Comparison of ENCODE assay signal across 8 mouse cellular contexts in genomic region chr10:80139439-80139775, GRCm38 (mm10). TPM values are rescaled to one million over a fixed set of nuclear protein-coding genes. Genes with fewer than 3 reads are reported as not detected.
DNase-seq lines count a peak whose midpoint lies in the region; ATAC-seq and TF ChIP-seq lines count a peak whose summit lies in the region.

No protein-coding gene starts in this region.

- H3K4me3 ChIP-seq in lung, adult 2 months (replicated peaks; ENCODE audit: extremely low read depth, low read depth, low read length) = peak overlapping the region; percentile 64
- H3K4me3 ChIP-seq in embryonic facial prominence, embryonic 11.5 days (ENCODE audit: low read depth, low read length) = peak overlapping the region; percentile 76
- H3K4me3 ChIP-seq in intestine, embryonic 14.5 days (ENCODE audit: low read depth, low read length) = peak overlapping the region; percentile 63
- H3K4me3 ChIP-seq in neural tube, embryonic 12.5 days = peak overlapping the region; percentile 84

- H3K9me3 ChIP-seq in embryonic facial prominence, embryonic 11.5 days (replicated peaks; ENCODE audit: control insufficient read depth, low read length) = no peaks in the 10 kb centered on the region
- H3K9me3 ChIP-seq in intestine, embryonic 14.5 days (ENCODE audit: control insufficient read depth, low read length) = no peaks in the 10 kb centered on the region
- no peaks in the 10 kb centered on the region for H3K9me3 ChIP-seq in neural tube, embryonic 12.5 days

- TF ChIP-seq POLR2A in lung, adult 2 months (IDR thresholded peaks at IDR 0.05; ENCODE audit: borderline replicate concordance, extremely low read depth, low read depth, low read length) = no peak

- 0 out of 2 replicates have a peak overlapping the region, but pooled peaks have one; percentile 8 for H3K27ac ChIP-seq in embryonic facial prominence, embryonic 11.5 days (replicated peaks; ENCODE audit: low read depth, low read length)
- H3K27ac ChIP-seq in intestine, embryonic 14.5 days (ENCODE audit: low read depth) = peak overlapping the region; percentile 69; the same call in 1 of the 2 replicates
- peak overlapping the region; percentile 90 for H3K27ac ChIP-seq in neural tube, embryonic 12.5 days

- under 1% methylated on average over 10 of the region's 10 CpGs for WGBS in lung, adult 2 months
- 0% methylated on average over 10 of the region's 10 CpGs for WGBS in embryonic facial prominence, embryonic 11.5 days
- under 1% methylated on average over 9 of the region's 10 CpGs for WGBS in intestine, embryonic 14.5 days
- WGBS in neural tube, embryonic 12.5 days = 1% methylated on average over 10 of the region's 10 CpGs

- peaks cover 3% of the 10 kb centered on the region for H3K36me3 ChIP-seq in embryonic facial prominence, embryonic 11.5 days (replicated peaks; ENCODE audit: control insufficient read depth, insufficient read depth, low read depth, low read length)
- peaks cover 17% of the 10 kb centered on the region for H3K36me3 ChIP-seq in intestine, embryonic 14.5 days (ENCODE audit: control insufficient read depth, insufficient read depth, low read length)
- peaks cover 25% of the 10 kb centered on the region for H3K36me3 ChIP-seq in neural tube, embryonic 12.5 days

- no peak for ATAC-seq in embryonic facial prominence, embryonic 11.5 days (replicated peaks; ENCODE audit: insufficient number of reproducible peaks, low FRiP score, low TSS enrichment, low read depth)
- ATAC-seq in intestine, embryonic 14.5 days (replicated peaks; ENCODE audit: low FRiP score, low TSS enrichment, low read depth) = no peak
- ATAC-seq in neural tube, embryonic 12.5 days (ENCODE audit: low FRiP score, low read depth) = no peak
- ATAC-seq in megakaryocyte-erythroid progenitor cell, adult 5-6 weeks (replicated peaks; ENCODE audit: low FRiP score, low TSS enrichment, poor library complexity, severe bottlenecking) = no peak

- H3K27me3 ChIP-seq in embryonic facial prominence, embryonic 11.5 days (ENCODE audit: control insufficient read depth, insufficient read depth, low read length) = peaks cover 19% of the 10 kb centered on the region
- peaks cover 25% of the 10 kb centered on the region for H3K27me3 ChIP-seq in intestine, embryonic 14.5 days (replicated peaks; ENCODE audit: control insufficient read depth, insufficient read depth, low read length)
- peaks cover 33% of the 10 kb centered on the region for H3K27me3 ChIP-seq in neural tube, embryonic 12.5 days (replicated peaks)

- H3K4me2 ChIP-seq in embryonic facial prominence, embryonic 11.5 days (ENCODE audit: low read depth, low read length) = peak overlapping the region; percentile 98
- peak overlapping the region; percentile 97 for H3K4me2 ChIP-seq in intestine, embryonic 14.5 days (ENCODE audit: low read length)
- peak overlapping the region; percentile 99 for H3K4me2 ChIP-seq in neural tube, embryonic 12.5 days (replicated peaks)

- TF ChIP-seq CTCF in lung, adult 2 months (IDR thresholded peaks at IDR 0.05; ENCODE audit: insufficient read depth, low read length) = no peak

- no peak for DNase-seq in lung, adult 2 months
- no peak for DNase-seq in lung, postnatal 36 days
- DNase-seq in embryonic facial prominence, embryonic 11.5 days (ENCODE audit: low spot score) = no peak
- DNase-seq in intestine, embryonic 14.5 days (ENCODE audit: low spot score) = no peak
- no peak for DNase-seq in kidney, adult 9 months
- no peak for DNase-seq in kidney, postnatal 36 days

- H3K4me1 ChIP-seq in lung, adult 2 months (ENCODE audit: control insufficient read depth, insufficient read depth, low read length) = peaks cover 9% of the 10 kb centered on the region
- H3K4me1 ChIP-seq in embryonic facial prominence, embryonic 11.5 days (ENCODE audit: control insufficient read depth, insufficient read depth, low read length) = peaks cover 14% of the 10 kb centered on the region
- H3K4me1 ChIP-seq in intestine, embryonic 14.5 days (replicated peaks; ENCODE audit: control insufficient read depth, insufficient read depth, low read length) = peaks cover 29% of the 10 kb centered on the region
- H3K4me1 ChIP-seq in neural tube, embryonic 12.5 days = peaks cover 57% of the 10 kb centered on the region

- H3K9ac ChIP-seq in embryonic facial prominence, embryonic 11.5 days (replicated peaks; ENCODE audit: low read length) = peak overlapping the region; percentile 81
- peak overlapping the region; percentile 67 for H3K9ac ChIP-seq in intestine, embryonic 14.5 days (ENCODE audit: low read length)
- H3K9ac ChIP-seq in neural tube, embryonic 12.5 days = peak overlapping the region; percentile 94

RNA-seq across cellular contexts. Expression of gene Atp5d, which starts 1.0 kb away (rescaled TPM):
- 709 and 1,054 TPM in 2 replicates for polyA plus RNA-seq in lung, adult 2 months (2012; rRNA removed)
- polyA plus RNA-seq in embryonic facial prominence, embryonic 11.5 days (2014; fragmentation: Nextera tagmentation; extraction: Ambion mirVana) = 360 and 371 TPM in 2 replicates
- 590 and 627 TPM in 2 replicates for polyA plus RNA-seq in intestine, embryonic 14.5 days (2014; fragmentation: Nextera tagmentation; extraction: Ambion mirVana)
- polyA plus RNA-seq in neural tube, embryonic 12.5 days (2016; fragmentation: Nextera tagmentation; extraction: Ambion mirVana) = 396 and 422 TPM in 2 replicates
- 282 and 325 TPM in 2 replicates for total RNA-seq in megakaryocyte-erythroid progenitor cell, adult 5-6 weeks (2014; fragmentation: Nextera tagmentation)
- total RNA-seq in megakaryocyte-erythroid progenitor cell, adult 5-6 weeks (2017) = 29.3 and 49.3 TPM in 2 replicates

RNA-seq across cellular contexts. Expression of gene Cbarp, which starts 1.2 kb away (rescaled TPM):
- polyA plus RNA-seq in lung, adult 2 months (2012; rRNA removed) = 29.9 and 31.5 TPM in 2 replicates
- 6.8 and 9.0 TPM in 2 replicates for polyA plus RNA-seq in embryonic facial prominence, embryonic 11.5 days (2014; fragmentation: Nextera tagmentation; extraction: Ambion mirVana)
- polyA plus RNA-seq in intestine, embryonic 14.5 days (2014; fragmentation: Nextera tagmentation; extraction: Ambion mirVana) = 7.1 and 8.5 TPM in 2 replicates
- 26.5 and 27.3 TPM in 2 replicates for polyA plus RNA-seq in neural tube, embryonic 12.5 days (2016; fragmentation: Nextera tagmentation; extraction: Ambion mirVana)
- 5.2 and 10.5 TPM in 2 replicates for total RNA-seq in megakaryocyte-erythroid progenitor cell, adult 5-6 weeks (2014; fragmentation: Nextera tagmentation)
- total RNA-seq in megakaryocyte-erythroid progenitor cell, adult 5-6 weeks (2017) = 3.7 TPM in 1 of 2 replicates, not detected in the other

RNA-seq across cellular contexts. Expression of gene Midn, which starts 8.7 kb away (rescaled TPM):
- 110 and 150 TPM in 2 replicates for polyA plus RNA-seq in lung, adult 2 months (2012; rRNA removed)
- 60.3 and 62.1 TPM in 2 replicates for polyA plus RNA-seq in embryonic facial prominence, embryonic 11.5 days (2014; fragmentation: Nextera tagmentation; extraction: Ambion mirVana)
- polyA plus RNA-seq in intestine, embryonic 14.5 days (2014; fragmentation: Nextera tagmentation; extraction: Ambion mirVana) = 25.5 and 28.9 TPM in 2 replicates
- polyA plus RNA-seq in neural tube, embryonic 12.5 days (2016; fragmentation: Nextera tagmentation; extraction: Ambion mirVana) = 40.8 and 45.1 TPM in 2 replicates
- total RNA-seq in megakaryocyte-erythroid progenitor cell, adult 5-6 weeks (2014; fragmentation: Nextera tagmentation) = 30.9 and 34.0 TPM in 2 replicates
- total RNA-seq in megakaryocyte-erythroid progenitor cell, adult 5-6 weeks (2017) = 9.4 and 10.5 TPM in 2 replicates

RNA-seq across cellular contexts. Expression of gene Stk11, which starts 23.8 kb away (rescaled TPM):
- polyA plus RNA-seq in lung, adult 2 months (2012; rRNA removed) = 161 and 168 TPM in 2 replicates
- polyA plus RNA-seq in embryonic facial prominence, embryonic 11.5 days (2014; fragmentation: Nextera tagmentation; extraction: Ambion mirVana) = 16.6 and 18.5 TPM in 2 replicates
- polyA plus RNA-seq in intestine, embryonic 14.5 days (2014; fragmentation: Nextera tagmentation; extraction: Ambion mirVana) = 27.0 and 27.5 TPM in 2 replicates
- 17.4 and 23.9 TPM in 2 replicates for polyA plus RNA-seq in neural tube, embryonic 12.5 days (2016; fragmentation: Nextera tagmentation; extraction: Ambion mirVana)
- total RNA-seq in megakaryocyte-erythroid progenitor cell, adult 5-6 weeks (2014; fragmentation: Nextera tagmentation) = 152 and 213 TPM in 2 replicates
- total RNA-seq in megakaryocyte-erythroid progenitor cell, adult 5-6 weeks (2017) = 116 and 174 TPM in 2 replicates

RNA-seq across cellular contexts. Expression of gene Cirbp, which starts 26.4 kb away (rescaled TPM):
- 162 and 200 TPM in 2 replicates for polyA plus RNA-seq in lung, adult 2 months (2012; rRNA removed)
- polyA plus RNA-seq in embryonic facial prominence, embryonic 11.5 days (2014; fragmentation: Nextera tagmentation; extraction: Ambion mirVana) = 74.0 and 77.8 TPM in 2 replicates
- polyA plus RNA-seq in intestine, embryonic 14.5 days (2014; fragmentation: Nextera tagmentation; extraction: Ambion mirVana) = 76.4 and 81.6 TPM in 2 replicates
- polyA plus RNA-seq in neural tube, embryonic 12.5 days (2016; fragmentation: Nextera tagmentation; extraction: Ambion mirVana) = 262 and 273 TPM in 2 replicates
- 31.5 and 44.0 TPM in 2 replicates for total RNA-seq in megakaryocyte-erythroid progenitor cell, adult 5-6 weeks (2014; fragmentation: Nextera tagmentation)
- 30.8 and 73.1 TPM in 2 replicates for total RNA-seq in megakaryocyte-erythroid progenitor cell, adult 5-6 weeks (2017)

Comparison
In these comparisons a context has a peak if more than half of its experiments do, and no peak if none do; other contexts are left out.
1. H3K27ac ChIP-seq: peak in every context shown above with its lines; median percentile 90 in neural tube, embryonic 12.5 days; 69 in intestine, embryonic 14.5 days; 8 in embryonic facial prominence, embryonic 11.5 days.